Mouse (Mus musculus): ENCODE data around the gene Zbtb34. TPM values are rescaled to one million over a fixed set of nuclear protein-coding genes. Genes with fewer than 3 reads are reported as not detected.

The Zbtb34 gene
- polyA plus RNA-seq, 1 experiment from 2014 or later: 10.4 TPM

DNA sequence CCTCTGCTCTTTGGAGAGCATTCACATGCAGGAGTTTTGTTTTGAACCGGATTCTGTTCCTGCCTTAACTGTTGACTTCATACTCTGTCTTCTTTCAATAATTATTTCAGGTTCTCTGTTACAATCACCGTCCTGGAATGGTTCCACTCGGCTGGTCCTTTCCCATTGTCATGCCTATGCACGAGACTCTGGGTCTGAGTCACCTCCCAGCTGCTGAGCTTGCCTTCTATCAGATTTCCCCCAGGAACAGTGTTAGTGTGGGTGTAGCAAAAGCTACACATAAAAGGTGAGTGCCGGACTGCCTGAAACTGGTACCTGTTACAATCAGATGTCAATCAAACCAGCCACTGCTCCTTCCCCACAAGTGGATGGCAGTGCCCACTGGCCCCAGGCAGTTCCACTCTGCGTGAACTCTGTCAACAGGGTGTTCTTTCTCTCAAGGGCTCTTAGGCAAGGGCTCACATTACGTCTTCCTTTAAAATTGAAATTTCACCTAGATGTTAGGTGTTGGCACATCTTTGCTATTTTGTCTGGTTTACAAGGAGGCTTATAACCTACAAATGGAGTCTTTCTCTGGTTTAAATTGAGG, 73.8 kb downstream of the Zbtb34 start:
- H3K4me3 ChIP-seq (replicated peaks): no peak overlapping the region
- no peaks in the 10 kb centered on the region for H3K9me3 ChIP-seq
- H3K4me2 ChIP-seq: no peak overlapping the region
- H3K9ac ChIP-seq: no peak overlapping the region
- no peak for ATAC-seq (ENCODE audit: low FRiP score)
- H3K4me1 ChIP-seq: peaks cover 15% of the 10 kb centered on the region
- no peak overlapping the region for H3K27ac ChIP-seq
- 89% methylated on average over 7 of the region's 7 CpGs for WGBS
- H3K27me3 ChIP-seq: no peaks in the 10 kb centered on the region
- H3K36me3 ChIP-seq (replicated peaks): 0 out of 2 replicates have a peak, but pooled peaks cover 2% of the 10 kb centered on the region

Small RNAs within 50 kb of the gene (microRNA-seq; reads per million reads assigned to microRNA genes)
- gene Gm25998: not detected

Other genes starting within 250 kb of the Zbtb34 start
- gene Angptl2, start 215.3 kb downstream of the Zbtb34 start, polyA plus RNA-seq (2016; fragmentation: Nextera tagmentation; extraction: Ambion mirVana): 17.4 and 18.1 TPM in 2 replicates
- gene Ralgps1, start 59.8 kb downstream of the Zbtb34 start, polyA plus RNA-seq (2016; fragmentation: Nextera tagmentation; extraction: Ambion mirVana): 23.8 and 28.7 TPM in 2 replicates
- 28.2 and 30.2 TPM in 2 replicates for gene Zbtb43, start 37.2 kb upstream of the Zbtb34 start, polyA plus RNA-seq (2016; fragmentation: Nextera tagmentation; extraction: Ambion mirVana)
- gene Lmx1b, start 209.2 kb upstream of the Zbtb34 start, polyA plus RNA-seq (2016; fragmentation: Nextera tagmentation; extraction: Ambion mirVana): 0.84 and 0.91 TPM in 2 replicates

Measured in forebrain, embryonic 12.5 days (tissue).